Mouse (Mus musculus) macrophage (primary cell): Measurements from ENCODE around the gene Rps13. TPM values are rescaled to one million over a fixed set of nuclear protein-coding genes. Genes with fewer than 3 reads are reported as not detected.

Source experiments
- polyA plus RNA-seq: library from polyadenylated mRNA; stranded (reverse); fragments of 250-400 nt; gene quantifications from 3 replicates; pipeline ENCODE4 v1.2.4, GENCODE M21; 2018; ENCODE audit warnings: inconsistent platforms

Rps13 gene
- polyA plus RNA-seq, 1 experiment from 2014 or later: 344 TPM

Other genes with a start within 250 kb of the Rps13 start
- gene Gm4353, start 249.6 kb downstream of the Rps13 start, polyA plus RNA-seq: 0.11 to 0.47 TPM (median 0.41 TPM) in 3 replicates
- gene Plekha7, start 25.8 kb downstream of the Rps13 start, polyA plus RNA-seq: 0.13 to 0.38 TPM (median 0.23 TPM) in 3 replicates
- 22.0 to 27.0 TPM (median 25.2 TPM) in 3 replicates for gene Pik3c2a, start 109.3 kb upstream of the Rps13 start, polyA plus RNA-seq
- 42.3 to 121 TPM (median 46.5 TPM) in 3 replicates for gene Nucb2, start 170.2 kb upstream of the Rps13 start, polyA plus RNA-seq